Comparison of ENCODE assay signal across 8 mouse cellular contexts in the genomic region with DNA sequence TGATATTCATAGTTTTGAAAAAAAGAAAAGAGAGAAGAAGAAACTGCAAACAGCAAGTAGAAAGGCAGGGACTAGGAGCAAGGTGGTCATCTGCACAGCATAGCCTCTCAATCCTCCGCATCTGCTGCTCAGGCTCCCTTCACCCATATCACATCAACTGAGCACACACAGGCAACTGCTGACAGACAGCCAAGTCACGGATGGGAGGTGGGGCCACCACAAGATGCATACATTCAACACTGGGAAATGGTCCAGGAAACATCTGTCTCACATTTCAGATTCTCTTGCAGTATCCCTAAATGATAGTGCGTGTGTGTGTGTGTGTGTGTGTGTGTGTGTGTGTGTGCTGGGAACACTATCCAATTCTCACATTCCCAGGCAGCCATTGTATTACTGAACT.
A peak's percentile ranks its signal among the peaks of the same experiment; 100 is the strongest.
DNase-seq lines count a peak whose midpoint lies in the region; ATAC-seq and TF ChIP-seq lines count a peak whose summit lies in the region.

No protein-coding gene starts in this region.

- H3K4me2 ChIP-seq in midbrain, postnatal 0 days (ENCODE audit: low read depth, low read length, poor library complexity, severe bottlenecking) = no peak overlapping the region
- H3K4me2 ChIP-seq in stomach, embryonic 16.5 days (ENCODE audit: low read depth, low read length) = peak overlapping the region; percentile 37

- ATAC-seq in midbrain, postnatal 0 days (ENCODE audit: low FRiP score) = no peak
- ATAC-seq in stomach, embryonic 16.5 days (ENCODE audit: insufficient read depth, low FRiP score) = peak; percentile 61

- DNase-seq in heart, adult 2 months = no peak
- no peak for DNase-seq in heart, adult 11 months
- DNase-seq in midbrain, embryonic 10.5 days (ENCODE audit: low spot score) = no peak
- no peak for DNase-seq in midbrain, postnatal 0 days (ENCODE audit: low spot score)
- DNase-seq in limb, embryonic 10.5 days (ENCODE audit: low spot score) = no peak
- no peak for DNase-seq in cerebellum, postnatal 25 days
- DNase-seq in left cerebral cortex, postnatal 4 days = no peak

- H3K36me3 ChIP-seq in heart, adult 2 months (ENCODE audit: control insufficient read depth, insufficient read depth, low read length) = peaks cover 6% of the 10 kb centered on the region
- H3K36me3 ChIP-seq in midbrain, embryonic 10.5 days = peaks cover 12% of the 10 kb centered on the region
- H3K36me3 ChIP-seq in midbrain, postnatal 0 days (ENCODE audit: insufficient read depth, low read length) = peaks cover 7% of the 10 kb centered on the region
- H3K36me3 ChIP-seq in limb, embryonic 10.5 days = peaks cover 20% of the 10 kb centered on the region
- no peaks in the 10 kb centered on the region for H3K36me3 ChIP-seq in stomach, embryonic 16.5 days (ENCODE audit: control insufficient read depth, insufficient read depth, low read length)

- no peak overlapping the region for H3K4me3 ChIP-seq in heart, adult 2 months
- no peak overlapping the region for H3K4me3 ChIP-seq in midbrain, embryonic 10.5 days
- no peak overlapping the region for H3K4me3 ChIP-seq in midbrain, postnatal 0 days (ENCODE audit: low read depth, low read length)
- peak overlapping the region; percentile 28; the same call in 1 of the 2 replicates for H3K4me3 ChIP-seq in limb, embryonic 10.5 days
- H3K4me3 ChIP-seq in stomach, embryonic 16.5 days (replicated peaks; ENCODE audit: low read length) = no peak overlapping the region

- WGBS in heart, adult 2 months = 36% methylated on average over 3 of the region's 3 CpGs
- 66% methylated on average over 3 of the region's 3 CpGs for WGBS in midbrain, embryonic 10.5 days
- WGBS in midbrain, postnatal 0 days = 41% methylated on average over 3 of the region's 3 CpGs
- WGBS in limb, embryonic 10.5 days = 19% methylated on average over 3 of the region's 3 CpGs
- WGBS in stomach, embryonic 16.5 days = 17% methylated on average over 3 of the region's 3 CpGs

- no peaks in the 10 kb centered on the region for H3K27me3 ChIP-seq in heart, adult 2 months (ENCODE audit: control insufficient read depth, insufficient read depth, low read length)
- no peaks in the 10 kb centered on the region for H3K27me3 ChIP-seq in midbrain, embryonic 10.5 days (ENCODE audit: low read depth, poor library complexity, severe bottlenecking)
- H3K27me3 ChIP-seq in midbrain, postnatal 0 days (ENCODE audit: insufficient read depth, low read length) = no peaks in the 10 kb centered on the region
- H3K27me3 ChIP-seq in limb, embryonic 10.5 days (ENCODE audit: low read depth, poor library complexity, severe bottlenecking) = no peaks in the 10 kb centered on the region
- no peaks in the 10 kb centered on the region for H3K27me3 ChIP-seq in stomach, embryonic 16.5 days (ENCODE audit: control insufficient read depth, insufficient read depth, low read length)

- no peak overlapping the region for H3K9ac ChIP-seq in heart, adult 2 months (ENCODE audit: low read depth, low read length)
- H3K9ac ChIP-seq in midbrain, postnatal 0 days (replicated peaks; ENCODE audit: low read length, poor library complexity, severe bottlenecking) = no peak overlapping the region
- H3K9ac ChIP-seq in stomach, embryonic 16.5 days (ENCODE audit: low read length) = peak overlapping the region; percentile 32; the same call in 1 of the 2 replicates

- intact Hi-C loops in heart, adult 2 months (cut with DNase I) = no loop called here
- intact Hi-C loops in left cerebral cortex, postnatal 4 days (cut with DNase I) = no loop called here

- no peak for TF ChIP-seq CTCF in heart, adult 2 months (IDR thresholded peaks at IDR 0.05)
- TF ChIP-seq CTCF in midbrain, postnatal 0 days (IDR thresholded peaks at IDR 0.05) = no peak

- H3K27ac ChIP-seq in heart, adult 2 months = peak overlapping the region; percentile 45
- H3K27ac ChIP-seq in midbrain, embryonic 10.5 days (replicated peaks) = peak overlapping the region; percentile 81
- no peak overlapping the region for H3K27ac ChIP-seq in midbrain, postnatal 0 days (ENCODE audit: low read depth, low read length)
- peak overlapping the region; percentile 93 for H3K27ac ChIP-seq in limb, embryonic 10.5 days
- peak overlapping the region; percentile 97 for H3K27ac ChIP-seq in stomach, embryonic 16.5 days (ENCODE audit: low read length)

- TF ChIP-seq EP300 in heart, adult 2 months (IDR thresholded peaks at IDR 0.05; ENCODE audit: insufficient read depth, low read depth, low read length) = no peak

- H3K9me3 ChIP-seq in midbrain, embryonic 10.5 days (replicated peaks) = no peaks in the 10 kb centered on the region
- no peaks in the 10 kb centered on the region for H3K9me3 ChIP-seq in midbrain, postnatal 0 days (ENCODE audit: low read length)
- no peaks in the 10 kb centered on the region for H3K9me3 ChIP-seq in limb, embryonic 10.5 days (replicated peaks)
- no peaks in the 10 kb centered on the region for H3K9me3 ChIP-seq in stomach, embryonic 16.5 days (replicated peaks; ENCODE audit: control insufficient read depth, low read length)

- TF ChIP-seq POLR2A in heart, adult 2 months (IDR thresholded peaks at IDR 0.05; ENCODE audit: insufficient read depth, low read depth, low read length) = no peak

- H3K4me1 ChIP-seq in heart, adult 2 months (ENCODE audit: control insufficient read depth, insufficient read depth, low read length) = peaks cover 24% of the 10 kb centered on the region
- H3K4me1 ChIP-seq in midbrain, embryonic 10.5 days = peaks cover 65% of the 10 kb centered on the region
- peaks cover 27% of the 10 kb centered on the region for H3K4me1 ChIP-seq in midbrain, postnatal 0 days (ENCODE audit: insufficient read depth, low read length)
- H3K4me1 ChIP-seq in limb, embryonic 10.5 days = peaks cover 97% of the 10 kb centered on the region
- H3K4me1 ChIP-seq in stomach, embryonic 16.5 days (ENCODE audit: control insufficient read depth, insufficient read depth, low read length) = peaks cover 59% of the 10 kb centered on the region

- no peaks in the 10 kb centered on the region for H3K79me2 ChIP-seq in heart, adult 2 months (replicated peaks; ENCODE audit: control insufficient read depth, insufficient read depth, low read length)
